Mouse (Mus musculus) adrenal gland, adult 18-20 months (tissue): ENCODE measurements around the gene Hpd. TPM values are rescaled to one million over a fixed set of nuclear protein-coding genes. Genes with fewer than 3 reads are reported as not detected.
A peak's percentile ranks its signal among the peaks of the same experiment; 100 is the strongest.
"Not testable (repeated sequence)": the region's sequence is repeated elsewhere in the genome, so short reads cannot be mapped to it uniquely, and the experiment has no call there.

Source experiments
- DNase-seq, 2 experiments: peaks; one replicate each; pipeline ENCODE4 v3.0.0; 2021 to 2022; ENCODE audit warnings: low spot score in 2 of 2
- long read RNA-seq, 2 experiments: library from polyadenylated mRNA; stranded (forward); transcript quantifications; one replicate each; pipeline ENCODE4 v2.0.0; 2021
- total RNA-seq, 2 experiments: library from RNA; stranded (reverse); gene quantifications; 1 replicate in 1 of 2; 2 replicates in 1 of 2; pipeline ENCODE4 v1.2.3; 2021

Hpd gene
- 1 to 10 TPM; 1.2 to 3.6 TPM for total RNA-seq
- long read RNA-seq, experiment 1: 0 reads
- long read RNA-seq, experiment 2, partial matches to known transcripts: 2 of 3 reads
- long read RNA-seq, experiment 2, other reads (novel, unspliced or antisense): 0 of 3 reads

DNA sequence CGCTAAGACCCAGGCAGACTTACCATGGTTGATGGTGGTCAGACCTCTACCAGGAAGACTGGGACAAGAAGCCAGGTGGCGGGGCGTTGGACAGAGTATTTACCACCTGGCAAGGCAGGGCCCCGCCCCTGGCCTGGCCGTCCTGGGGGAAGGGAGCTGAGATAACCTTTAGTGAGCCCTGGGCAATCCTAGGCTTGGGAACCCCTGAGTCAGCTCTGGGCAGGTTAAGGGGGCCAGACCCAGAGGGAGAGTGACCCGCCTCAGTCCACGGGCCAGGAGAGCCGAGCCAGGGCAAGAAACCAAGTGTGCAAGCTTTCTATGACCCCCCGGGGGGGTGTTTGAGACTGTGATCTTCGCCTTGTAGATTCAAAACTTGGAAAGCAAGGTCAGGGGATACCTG lies at the start of gene Hpd:
Gene Hpd, minus strand, starts transcription at position 77 of the 400 bp plus-strand sequence.
- DNase-seq: no peak

GRCm38 (mm10) chr5:123232180-123232579 lies 49.7 kb upstream of the Hpd start:
- DNase-seq: no peak

- DNase-seq: no peak
Observed at GRCm38 (mm10) chr5:123229296-123229695, 46.8 kb upstream of the Hpd start.

DNA sequence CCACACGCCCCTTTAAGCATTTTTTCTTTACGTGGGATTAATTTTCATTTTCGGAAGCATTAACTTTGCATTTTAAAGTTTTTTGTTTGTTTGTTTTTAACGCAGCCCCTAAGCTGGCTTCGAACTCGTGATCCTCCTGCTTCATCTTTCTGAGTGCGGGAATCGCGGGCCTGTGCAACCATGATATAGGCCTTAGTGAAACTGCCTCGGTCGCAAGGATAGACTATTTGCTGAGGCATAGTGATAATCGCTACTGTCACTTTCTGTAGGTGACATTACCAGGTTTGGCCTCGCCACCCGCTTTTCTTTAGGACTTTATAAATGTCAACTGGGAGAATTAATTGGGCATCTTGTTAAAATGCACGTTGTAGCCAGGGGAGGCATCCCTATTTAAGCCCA lies 46.0 kb upstream of the Hpd start:
- no peak for DNase-seq

- DNase-seq: peak; percentile 93 to 96
Observed at GRCm38 (mm10) chr5:123227762-123228523, 45.4 kb upstream of the Hpd start.

DNA sequence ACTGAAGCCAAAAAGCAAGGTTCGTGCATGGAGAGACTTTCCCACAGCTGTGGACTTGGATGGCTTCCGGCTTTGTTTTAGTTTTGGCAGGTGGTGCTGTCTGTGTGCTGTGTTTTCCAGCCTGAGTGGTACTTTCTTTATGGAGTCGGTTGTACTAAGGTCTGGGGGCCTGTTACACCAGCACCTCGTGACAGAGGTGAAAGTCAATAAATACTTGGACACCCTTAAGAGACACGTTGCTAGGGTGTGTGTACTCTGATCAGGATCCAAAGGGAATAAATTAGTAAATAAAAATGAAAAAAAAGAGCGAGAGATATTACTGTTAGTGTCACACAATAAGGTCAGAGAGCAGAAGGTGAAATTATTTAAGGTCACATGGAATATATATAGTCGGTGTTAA lies 44.3 kb upstream of the Hpd start:
- DNase-seq: no peak

DNA sequence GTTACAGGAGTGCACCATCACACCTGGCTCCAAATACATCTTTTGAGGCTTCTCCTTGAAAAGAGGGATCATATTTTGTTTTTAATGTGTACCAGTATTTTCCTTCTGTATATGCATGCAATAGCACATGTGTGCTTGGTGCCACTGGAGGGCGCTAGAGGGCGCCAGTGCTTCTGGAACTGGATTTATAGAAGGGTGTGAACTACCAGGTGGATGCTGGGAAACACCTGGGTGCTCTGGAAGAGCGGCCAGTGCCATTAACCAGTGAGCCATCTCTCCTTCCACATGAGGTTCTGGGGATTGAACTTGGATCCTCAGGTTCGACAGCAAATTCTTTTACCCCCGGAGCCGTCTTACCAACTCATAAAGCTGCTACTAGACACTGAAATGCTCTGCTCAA lies 41.3 kb upstream of the Hpd start:
- not testable (repeated sequence) for DNase-seq

DNA sequence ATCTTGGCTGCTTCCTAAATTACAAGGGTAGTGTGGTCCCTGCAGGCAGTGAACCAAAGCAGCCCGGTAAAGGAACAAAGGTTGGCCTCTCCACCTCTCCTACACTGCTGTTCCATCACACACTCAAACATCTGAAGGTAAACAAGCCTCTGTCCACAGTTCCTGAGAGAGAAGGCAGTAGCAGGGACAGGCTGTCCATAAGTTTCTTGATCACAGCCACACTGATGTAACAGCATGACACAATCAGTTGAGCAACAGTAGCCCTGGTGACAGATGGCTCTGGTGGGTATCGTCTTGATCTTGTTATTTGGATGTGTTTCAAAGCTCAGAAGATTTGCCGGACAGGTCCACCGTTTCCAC lies 40.5 kb upstream of the Hpd start:
- peak in 1 of 2 experiments; percentile 15 for DNase-seq

GRCm38 (mm10) chr5:123222346-123223050 lies 40.0 kb upstream of the Hpd start:
- peak in 1 of 2 experiments; percentile 6 for DNase-seq

GRCm38 (mm10) chr5:123203591-123203990 lies 21.1 kb upstream of the Hpd start:
- not testable (repeated sequence) for DNase-seq

GRCm38 (mm10) chr5:123202771-123203170 lies 20.2 kb upstream of the Hpd start:
- DNase-seq: not testable (repeated sequence)

GRCm38 (mm10) chr5:123201987-123202386 lies 19.5 kb upstream of the Hpd start:
- DNase-seq: no peak

DNA sequence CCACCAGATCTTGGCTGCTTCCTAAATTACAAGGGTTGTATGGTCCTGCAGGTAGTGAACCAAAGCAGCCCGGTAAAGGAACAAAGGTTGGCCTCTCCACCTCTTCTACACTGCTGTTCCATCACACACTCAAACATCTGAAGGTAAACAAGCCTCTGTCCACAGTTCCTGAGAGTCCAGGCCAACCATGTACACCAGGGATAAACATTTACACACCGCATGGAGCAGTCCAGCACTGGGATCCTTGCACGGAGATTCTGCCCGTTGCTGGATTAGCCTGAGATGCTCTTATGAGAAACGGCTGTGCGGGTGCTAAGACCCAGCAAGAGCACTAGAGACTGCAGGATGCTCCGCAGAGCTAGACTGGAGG lies 19.0 kb upstream of the Hpd start:
- no peak for DNase-seq

- not testable (repeated sequence) for DNase-seq
Observed at GRCm38 (mm10) chr5:123200816-123201522, 18.4 kb upstream of the Hpd start.

GRCm38 (mm10) chr5:123198523-123198922 lies 16.0 kb upstream of the Hpd start:
- no peak for DNase-seq

DNA sequence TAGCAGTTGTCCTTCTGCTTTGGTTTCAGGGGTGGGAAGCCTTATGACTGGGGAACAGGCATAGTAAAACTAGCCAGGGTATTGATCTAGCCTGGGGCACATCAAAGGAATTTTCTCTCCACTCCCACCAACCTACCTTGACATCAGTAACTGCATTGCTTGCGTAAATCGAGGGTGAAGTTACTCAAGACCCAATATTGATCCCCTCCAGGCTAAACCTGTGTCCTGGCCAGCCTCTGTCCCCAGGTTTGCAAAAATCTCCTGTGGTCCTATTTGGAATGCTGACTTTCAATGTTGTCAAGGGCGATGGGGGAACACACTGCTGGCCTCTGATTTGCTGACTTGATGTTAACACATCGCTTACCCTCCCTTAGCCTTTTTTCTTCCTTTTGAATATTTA lies 14.2 kb upstream of the Hpd start:
- DNase-seq: no peak

DNA sequence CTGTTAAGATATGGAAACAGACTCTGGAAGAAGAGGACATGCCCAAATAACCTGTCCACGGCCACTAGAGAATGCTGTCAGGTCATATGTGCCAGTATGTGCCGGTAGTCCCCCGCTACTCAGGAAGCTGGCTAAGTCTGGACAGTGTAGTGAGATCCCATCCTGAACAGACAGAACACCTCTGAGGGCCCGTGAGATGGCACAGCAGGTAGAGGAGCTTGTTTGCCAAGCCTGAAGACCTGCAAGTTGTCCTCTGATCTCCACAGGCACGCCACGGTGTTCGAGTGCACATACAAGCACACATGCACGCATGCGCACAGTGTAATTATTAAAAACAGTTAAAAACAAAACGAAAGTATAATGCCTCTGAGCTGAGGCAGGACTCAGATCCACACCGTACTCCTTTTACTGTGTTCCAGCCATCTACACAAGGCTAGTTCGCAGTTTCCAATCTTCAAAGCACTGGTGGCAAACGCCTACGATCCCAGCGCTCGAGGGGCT lies 13.0 kb upstream of the Hpd start:
- no peak for DNase-seq

- DNase-seq: no peak
Observed at GRCm38 (mm10) chr5:123194856-123195255, 12.3 kb upstream of the Hpd start.

- DNase-seq: no peak
Observed at GRCm38 (mm10) chr5:123193436-123193835, 10.9 kb upstream of the Hpd start.

- no peak for DNase-seq
Observed at GRCm38 (mm10) chr5:123192606-123193150, 10.2 kb upstream of the Hpd start.

DNA sequence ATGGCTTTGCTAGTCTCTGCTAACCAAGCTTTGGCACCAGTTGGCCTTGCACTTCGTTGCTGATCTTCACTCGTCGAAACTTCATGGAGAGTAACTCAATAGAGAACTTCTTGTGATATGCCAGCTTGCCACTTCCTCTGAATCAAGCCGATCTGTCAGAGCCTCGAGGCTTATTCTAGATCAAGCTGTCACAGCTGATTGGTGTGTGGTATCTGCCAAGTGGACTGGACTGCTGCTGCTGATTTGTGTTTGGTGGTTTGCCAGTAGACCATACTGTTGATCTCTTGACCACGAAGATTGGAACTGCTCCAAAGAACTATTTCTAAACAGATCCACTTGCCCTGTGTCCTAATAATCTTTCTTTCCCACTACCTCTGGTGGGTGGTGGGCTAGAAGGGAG lies 8.9 kb upstream of the Hpd start:
- no peak for DNase-seq
